Mouse (Mus musculus) ES-E14 (cell line): Measurements from ENCODE around the gene Cacng8. TPM values are rescaled to one million over a fixed set of nuclear protein-coding genes. Genes with fewer than 3 reads are reported as not detected.

Experiments
- DNase-seq: peaks from one replicate; pipeline ENCODE4 v3.0.0-alpha.2; 2013; ENCODE audit warnings: low read depth, low spot score
- H3K27ac ChIP-seq: 2 replicates; pipeline ENCODE4 v1.5.1; 2012; ENCODE audit warnings: low read depth, mild to moderate bottlenecking, low read length, moderate library complexity, mixed read lengths; ENCODE audit not compliant: poor library complexity, insufficient read depth, severe bottlenecking
- H3K36me3 ChIP-seq: 2 replicates; pipeline ENCODE4 v1.6.1; 2012; ENCODE audit warnings: mild to moderate bottlenecking, low read length, moderate library complexity, mixed read lengths; ENCODE audit not compliant: control insufficient read depth, poor library complexity, insufficient read depth, severe bottlenecking
- H3K4me1 ChIP-seq, 2 experiments: fragments of 150-350 bp in 1 of 2; sonication (generic) in 1 of 2; 2 replicates each; pipeline ENCODE4 v1.6.1; 2012; ENCODE audit warnings: low read length in 2 of 2, mild to moderate bottlenecking in 1 of 2, mixed read lengths in 1 of 2; ENCODE audit not compliant: control insufficient read depth in 2 of 2, insufficient read depth in 2 of 2, poor library complexity in 1 of 2
- H3K4me3 ChIP-seq, 2 experiments: fragments of 150-350 bp in 1 of 2; sonication (generic) in 1 of 2; 2 replicates each; pipeline ENCODE4 v1.5.1; 2012; ENCODE audit warnings: low read length in 2 of 2, low read depth in 1 of 2, mild to moderate bottlenecking in 1 of 2, mixed read lengths in 1 of 2; ENCODE audit not compliant: insufficient read depth in 1 of 2, poor library complexity in 1 of 2, severe bottlenecking in 1 of 2
- H3K9ac ChIP-seq: 2 replicates; pipeline ENCODE4 v1.6.1; 2012; ENCODE audit warnings: low read depth, mild to moderate bottlenecking, low read length, mixed read lengths; ENCODE audit not compliant: poor library complexity, insufficient read depth, severe bottlenecking
- H3K9me3 ChIP-seq: fragments of 150-350 bp; sonication (generic); 2 replicates; pipeline ENCODE4 v1.6.1; 2012; ENCODE audit warnings: low read depth, mild to moderate bottlenecking, low read length; ENCODE audit not compliant: control insufficient read depth, insufficient read depth
- CHD2 ChIP-seq: IDR thresholded peaks from 2 replicates; pipeline ENCODE4 v1.6.1; 2014; ENCODE audit warnings: mild to moderate bottlenecking, low read depth, low read length, inconsistent platforms
- HCFC1 ChIP-seq: IDR thresholded peaks from 2 replicates; pipeline ENCODE4 v1.6.1; 2012; ENCODE audit warnings: low read length, inconsistent platforms, borderline replicate concordance; ENCODE audit not compliant: insufficient read depth
- MAFK ChIP-seq: IDR thresholded peaks from 2 replicates; pipeline ENCODE4 v1.6.1; 2014; ENCODE audit warnings: mild to moderate bottlenecking, low read depth, low read length, inconsistent platforms; ENCODE audit not compliant: insufficient read depth
- ZC3H11A ChIP-seq: IDR thresholded peaks from 2 replicates; pipeline ENCODE4 v1.6.1; 2012; ENCODE audit warnings: low read depth, mild to moderate bottlenecking, inconsistent platforms, low read length, borderline replicate concordance
- ZNF384 ChIP-seq: IDR thresholded peaks from 2 replicates; pipeline ENCODE4 v1.6.1; 2012; ENCODE audit warnings: low read depth, low read length, inconsistent platforms
- in situ Hi-C, 2 experiments: fragments of 600-800 bp; cut with MboI; formaldehyde crosslinking; loops; one replicate each; pipeline ENCODE4 v1.15.1; 2025; ENCODE audit warnings: low sequenced_read_pairs in 2 of 2, inconsistent platforms in 1 of 2; ENCODE audit not compliant: unreplicated experiment in 2 of 2
- total RNA-seq: library from RNA; depleted of rRNA; stranded (reverse); fragments of 300-350 nt; gene quantifications from 2 replicates; pipeline ENCODE4 v1.2.3, GENCODE M21; 2012

The Cacng8 gene
- total RNA-seq, 1 experiment, result 7.8 TPM

DNA sequence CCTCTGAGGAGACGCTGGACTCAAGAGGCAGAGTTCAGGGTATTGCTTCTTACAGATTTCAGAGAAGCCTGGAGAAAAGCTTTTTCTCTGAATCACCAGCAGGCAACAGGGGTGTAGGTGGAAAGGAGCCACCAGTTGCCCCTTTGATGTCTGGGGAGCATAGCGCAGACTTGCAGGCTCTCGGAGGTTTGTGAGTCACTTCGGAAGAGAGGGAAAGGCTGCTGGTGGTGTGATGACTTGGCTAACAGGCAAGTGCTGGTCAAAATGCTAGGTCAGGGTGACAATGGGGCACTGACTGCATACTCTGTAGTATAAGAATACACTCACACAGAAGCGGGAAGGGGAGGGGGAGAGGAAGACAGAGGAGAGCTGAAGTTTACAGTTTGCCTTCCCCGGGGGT is 60.7 kb downstream of the Cacng8 start:
- in situ Hi-C loops, result no loop called here
- Histone ChIP-seq H3K4me3 (no peak overlapping the region), H3K36me3 (no peaks in the 10 kb centered on the region), H3K4me1 (peaks cover 0 to 13% of the 10 kb centered on the region in 2 experiments; a peak in 3 of 4 replicates), H3K9ac (no peak overlapping the region), H3K9me3 (no peaks in the 10 kb centered on the region), H3K27ac (no peak overlapping the region)
- no peak for DNase-seq
- no peak for TF ChIP-seq MAFK
- TF ChIP-seq HCFC1, result no peak
- no peak for TF ChIP-seq ZNF384
- no peak for TF ChIP-seq CHD2

DNA sequence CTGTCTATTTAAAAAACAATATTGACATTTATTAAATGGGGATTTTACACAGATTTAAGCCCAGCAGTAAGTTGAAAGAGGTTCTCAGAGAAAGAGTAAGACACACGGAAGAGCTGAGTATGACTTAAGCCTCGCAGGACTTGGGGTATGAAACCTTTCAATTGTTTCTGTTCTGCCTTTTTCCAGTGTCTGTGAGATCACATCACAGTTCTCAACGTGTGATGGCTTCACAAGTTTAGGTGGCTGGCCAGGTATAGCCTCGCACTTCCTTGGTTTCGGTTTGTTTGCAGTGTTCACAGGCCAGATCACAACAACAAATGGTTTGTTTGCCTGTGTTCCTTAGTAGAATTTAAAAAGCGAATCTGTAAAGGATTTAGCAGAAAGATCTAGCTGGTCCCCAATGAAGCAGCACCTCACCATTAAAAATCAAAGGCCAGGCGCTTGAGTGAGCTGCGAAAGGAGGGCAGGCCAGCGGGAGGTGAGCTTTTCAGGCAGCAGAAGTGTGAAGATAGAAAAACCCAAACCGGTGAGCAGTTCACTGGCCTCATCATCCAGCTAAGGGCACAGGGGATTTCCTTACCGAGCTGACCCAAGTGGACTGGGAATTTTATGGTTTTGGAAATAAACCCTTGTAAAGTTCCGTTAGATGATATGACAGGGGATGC is 62.5 kb downstream of the Cacng8 start:
- H3K36me3 ChIP-seq, result no peaks in the 10 kb centered on the region
- H3K4me1 ChIP-seq, result peaks cover 0 to 13% of the 10 kb centered on the region in 2 experiments; a peak in 3 of 4 replicates
- TF ChIP-seq MAFK, result no peak
- no peak for TF ChIP-seq CHD2
- no peak for TF ChIP-seq ZNF384
- TF ChIP-seq ZC3H11A, result no peak
- TF ChIP-seq HCFC1, result no peak
- no peak overlapping the region for H3K9ac ChIP-seq
- H3K9me3 ChIP-seq, result no peaks in the 10 kb centered on the region
- H3K27ac ChIP-seq, result no peak overlapping the region
- no peak overlapping the region for H3K4me3 ChIP-seq
- in situ Hi-C loops, result no loop called here
- DNase-seq, result no peak

DNA sequence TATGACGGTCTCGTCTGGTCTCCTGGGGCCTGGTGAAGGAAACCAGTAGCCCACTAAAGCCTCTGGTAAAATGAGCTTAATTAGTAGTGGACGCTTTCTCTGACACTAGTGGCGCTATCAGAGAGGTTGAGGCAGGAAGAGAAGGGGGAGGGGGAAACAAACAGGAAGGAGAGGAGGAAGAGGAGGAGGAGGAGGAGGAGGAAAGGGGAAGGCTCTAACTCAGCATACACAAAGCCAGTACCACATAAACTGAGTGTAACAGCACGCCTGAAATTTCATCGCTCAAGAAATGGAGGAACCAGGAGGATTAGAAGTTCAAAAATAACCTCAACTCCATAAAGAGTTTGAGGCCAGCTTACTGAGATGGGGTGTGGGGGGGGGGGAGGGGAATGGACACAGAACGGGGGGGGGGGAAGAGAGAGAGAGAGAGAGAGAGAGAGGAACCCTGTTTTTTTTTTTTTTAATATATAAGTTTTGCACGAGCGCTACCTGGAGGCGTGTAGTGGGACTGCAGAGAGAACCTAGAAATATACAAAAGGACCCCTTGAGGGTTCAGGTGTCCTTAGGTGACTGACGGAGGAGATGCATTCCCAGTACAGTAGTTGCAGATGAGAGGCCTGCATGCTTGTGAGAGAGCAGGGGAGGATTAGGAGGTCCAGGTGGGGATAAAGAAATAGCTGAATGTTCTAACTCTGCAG is 63.2 kb downstream of the Cacng8 start:
- no peaks in the 10 kb centered on the region for H3K36me3 ChIP-seq
- TF ChIP-seq CHD2, result no peak
- TF ChIP-seq HCFC1, result no peak
- TF ChIP-seq MAFK, result no peak
- no peak for TF ChIP-seq ZC3H11A
- no peak for TF ChIP-seq ZNF384
- peaks cover 0 to 13% of the 10 kb centered on the region in 2 experiments; a peak in 3 of 4 replicates for H3K4me1 ChIP-seq
- no peak for DNase-seq
- H3K27ac ChIP-seq, result no peak overlapping the region
- H3K9me3 ChIP-seq, result no peaks in the 10 kb centered on the region
- H3K4me3 ChIP-seq, result no peak overlapping the region
- in situ Hi-C loops, result no loop called here
- H3K9ac ChIP-seq, result no peak overlapping the region

DNA sequence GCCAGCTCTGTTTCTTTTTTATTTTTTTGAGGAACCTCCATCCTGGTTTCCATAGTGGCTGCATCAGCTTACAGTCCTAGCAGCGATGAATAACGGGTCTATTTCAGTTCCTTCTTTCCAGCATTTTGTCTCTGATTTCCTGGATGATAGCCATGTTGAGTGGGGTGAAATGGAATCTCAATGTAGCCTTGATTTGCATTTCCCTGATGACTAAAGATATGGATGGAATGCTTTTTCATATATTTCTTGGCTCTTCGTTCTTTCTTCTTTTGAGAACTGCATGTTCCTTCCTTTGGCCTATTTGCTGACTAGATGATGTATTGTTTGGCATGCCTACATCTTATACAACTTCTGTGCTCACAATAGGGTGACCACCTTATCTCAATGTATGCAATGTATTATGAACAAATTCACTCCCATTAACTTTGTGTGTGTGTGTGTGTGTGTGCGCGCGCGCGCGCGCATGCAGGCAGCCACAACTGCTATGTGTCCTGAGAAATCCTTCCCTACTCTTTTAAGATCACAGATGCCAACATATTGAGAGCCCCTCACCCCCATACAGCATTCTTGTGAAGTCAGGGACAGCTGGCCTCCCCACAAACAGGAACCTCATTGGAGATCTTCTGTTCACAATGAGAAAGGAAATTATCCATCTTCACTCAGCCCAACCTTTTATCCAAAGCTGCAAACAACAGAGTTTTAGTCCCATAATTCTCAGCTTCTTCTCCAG is 66.8 kb downstream of the Cacng8 start:
- H3K4me3 ChIP-seq, result no peak overlapping the region
- H3K4me1 ChIP-seq, result no peaks in the 10 kb centered on the region
- H3K36me3 ChIP-seq, result no peaks in the 10 kb centered on the region
- in situ Hi-C loops, result no loop called here
- H3K9ac ChIP-seq, result no peak overlapping the region
- TF ChIP-seq HCFC1 (no peak), CHD2 (no peak), ZC3H11A (no peak), ZNF384 (no peak), MAFK (no peak)
- H3K9me3 ChIP-seq, result no peaks in the 10 kb centered on the region
- no peak overlapping the region for H3K27ac ChIP-seq
- no peak for DNase-seq
